Mouse (Mus musculus): ENCODE results near the gene Cdsn. TPM values are rescaled to one million over a fixed set of nuclear protein-coding genes. Genes with fewer than 3 reads are reported as not detected.

Cdsn gene
- polyA plus RNA-seq, 1 experiment from 2014 or later, result 0.13 TPM

GRCm38 (mm10) chr17:35554761-35555397, 3.0 kb downstream of the Cdsn start:
- DNase-seq (ENCODE audit: low spot score) (no peak), ATAC-seq (ENCODE audit: insufficient read depth, low FRiP score, low TSS enrichment) (no peak)
- 86% methylated on average over 18 of the region's 18 CpGs for WGBS
- no peaks in the 10 kb centered on the region for H3K27me3 ChIP-seq (ENCODE audit: control insufficient read depth, insufficient read depth, low read length)
- no peaks in the 10 kb centered on the region for H3K9me3 ChIP-seq (ENCODE audit: control insufficient read depth, low read length)
- H3K36me3 ChIP-seq (ENCODE audit: control insufficient read depth, insufficient read depth, low read length), result no peaks in the 10 kb centered on the region
- no peak overlapping the region for H3K4me2 ChIP-seq (ENCODE audit: low read depth)
- no peak overlapping the region for H3K27ac ChIP-seq (ENCODE audit: low read depth, low read length)
- H3K4me3 ChIP-seq (ENCODE audit: low read depth, low read length), result no peak overlapping the region
- H3K4me1 ChIP-seq (ENCODE audit: control insufficient read depth, insufficient read depth, low read length), result no peaks in the 10 kb centered on the region
- H3K9ac ChIP-seq (ENCODE audit: low read length), result no peak overlapping the region

GRCm38 (mm10) chr17:35556186-35556765, 4.3 kb downstream of the Cdsn start:
- Histone ChIP-seq H3K36me3 (ENCODE audit: control insufficient read depth, insufficient read depth, low read length) (no peaks in the 10 kb centered on the region), H3K27ac (ENCODE audit: low read depth, low read length) (no peak overlapping the region), H3K4me3 (ENCODE audit: low read depth, low read length) (no peak overlapping the region), H3K9ac (ENCODE audit: low read length) (no peak overlapping the region), H3K9me3 (ENCODE audit: control insufficient read depth, low read length) (no peaks in the 10 kb centered on the region), H3K4me1 (ENCODE audit: control insufficient read depth, insufficient read depth, low read length) (no peaks in the 10 kb centered on the region), H3K27me3 (ENCODE audit: control insufficient read depth, insufficient read depth, low read length) (no peaks in the 10 kb centered on the region), H3K4me2 (ENCODE audit: low read depth) (no peak overlapping the region)
- DNase-seq (ENCODE audit: low spot score) (no peak), ATAC-seq (ENCODE audit: insufficient read depth, low FRiP score, low TSS enrichment) (no peak)
- 93% methylated on average over 13 of the region's 13 CpGs for WGBS

DNA sequence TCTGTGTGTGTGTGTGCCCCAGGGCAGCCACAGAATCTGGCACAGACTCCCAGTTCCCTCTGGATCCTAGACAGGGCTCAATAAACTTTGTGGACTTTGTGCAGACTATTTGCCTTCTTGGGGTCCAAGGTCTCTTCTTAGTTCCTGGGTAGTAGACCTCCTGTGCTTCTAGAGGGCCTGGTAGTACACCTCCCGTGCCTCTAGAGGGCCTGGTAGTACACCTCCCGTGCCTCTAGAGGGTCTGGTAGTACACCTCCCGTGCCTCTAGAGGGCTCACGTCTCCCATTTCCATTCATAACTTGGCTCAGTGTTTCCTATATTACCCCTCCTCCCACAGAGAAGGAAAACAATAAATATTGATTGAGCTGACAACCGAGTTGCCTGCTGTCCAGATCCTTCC, 4.9 kb downstream of the Cdsn start:
- Histone ChIP-seq H3K27ac (ENCODE audit: low read depth, low read length) (no peak overlapping the region), H3K9ac (ENCODE audit: low read length) (no peak overlapping the region), H3K36me3 (ENCODE audit: control insufficient read depth, insufficient read depth, low read length) (no peaks in the 10 kb centered on the region), H3K4me2 (ENCODE audit: low read depth) (no peak overlapping the region), H3K27me3 (ENCODE audit: control insufficient read depth, insufficient read depth, low read length) (no peaks in the 10 kb centered on the region), H3K4me3 (ENCODE audit: low read depth, low read length) (no peak overlapping the region), H3K4me1 (ENCODE audit: control insufficient read depth, insufficient read depth, low read length) (no peaks in the 10 kb centered on the region), H3K9me3 (ENCODE audit: control insufficient read depth, low read length) (no peaks in the 10 kb centered on the region)
- ATAC-seq (ENCODE audit: insufficient read depth, low FRiP score, low TSS enrichment) (no peak), DNase-seq (ENCODE audit: low spot score) (peak; percentile 67)
- 39% methylated on average over 5 of the region's 5 CpGs for WGBS

DNA sequence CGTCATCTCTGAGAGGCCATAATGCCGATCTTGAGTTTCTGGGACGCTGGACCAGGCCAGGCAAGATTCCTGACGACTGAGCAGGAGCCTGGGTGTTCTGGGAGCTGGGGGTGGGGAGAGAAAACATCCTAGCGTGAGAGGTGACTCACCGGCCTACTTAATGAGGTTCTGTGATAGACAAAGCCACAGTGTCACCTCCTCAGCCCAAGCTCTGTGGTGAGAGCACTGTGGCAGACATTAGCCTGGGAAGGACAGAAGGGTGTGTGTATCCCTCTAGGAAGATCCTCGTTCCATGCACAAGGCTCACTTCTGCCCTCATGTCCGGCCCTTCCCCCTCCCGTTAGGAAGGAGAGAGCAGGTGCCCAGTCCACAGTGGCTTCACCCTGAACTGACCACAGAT, 5.4 kb downstream of the Cdsn start:
- no peaks in the 10 kb centered on the region for H3K9me3 ChIP-seq (ENCODE audit: control insufficient read depth, low read length)
- H3K27me3 ChIP-seq (ENCODE audit: control insufficient read depth, insufficient read depth, low read length), result no peaks in the 10 kb centered on the region
- ATAC-seq (ENCODE audit: insufficient read depth, low FRiP score, low TSS enrichment), result no peak
- no peak overlapping the region for H3K9ac ChIP-seq (ENCODE audit: low read length)
- no peak overlapping the region for H3K4me3 ChIP-seq (ENCODE audit: low read depth, low read length)
- no peak overlapping the region for H3K4me2 ChIP-seq (ENCODE audit: low read depth)
- WGBS, result 84% methylated on average over 9 of the region's 9 CpGs
- H3K4me1 ChIP-seq (ENCODE audit: control insufficient read depth, insufficient read depth, low read length), result no peaks in the 10 kb centered on the region
- no peaks in the 10 kb centered on the region for H3K36me3 ChIP-seq (ENCODE audit: control insufficient read depth, insufficient read depth, low read length)
- DNase-seq (ENCODE audit: low spot score), result no peak
- H3K27ac ChIP-seq (ENCODE audit: low read depth, low read length), result no peak overlapping the region

- H3K4me2 ChIP-seq (ENCODE audit: low read depth), result no peak overlapping the region
- DNase-seq (ENCODE audit: low spot score), result no peak
- no peak overlapping the region for H3K27ac ChIP-seq (ENCODE audit: low read depth, low read length)
- no peak for ATAC-seq (ENCODE audit: insufficient read depth, low FRiP score, low TSS enrichment)
- H3K36me3 ChIP-seq (ENCODE audit: control insufficient read depth, insufficient read depth, low read length), result no peaks in the 10 kb centered on the region
- WGBS, result 64% methylated on average over 8 of the region's 8 CpGs
- no peak overlapping the region for H3K4me3 ChIP-seq (ENCODE audit: low read depth, low read length)
- no peaks in the 10 kb centered on the region for H3K4me1 ChIP-seq (ENCODE audit: control insufficient read depth, insufficient read depth, low read length)
- H3K27me3 ChIP-seq (ENCODE audit: control insufficient read depth, insufficient read depth, low read length), result no peaks in the 10 kb centered on the region
- H3K9ac ChIP-seq (ENCODE audit: low read length), result no peak overlapping the region
- H3K9me3 ChIP-seq (ENCODE audit: control insufficient read depth, low read length), result no peaks in the 10 kb centered on the region
These were observed 6.3 kb downstream of the Cdsn start for GRCm38 (mm10) chr17:35558216-35558615.

DNA sequence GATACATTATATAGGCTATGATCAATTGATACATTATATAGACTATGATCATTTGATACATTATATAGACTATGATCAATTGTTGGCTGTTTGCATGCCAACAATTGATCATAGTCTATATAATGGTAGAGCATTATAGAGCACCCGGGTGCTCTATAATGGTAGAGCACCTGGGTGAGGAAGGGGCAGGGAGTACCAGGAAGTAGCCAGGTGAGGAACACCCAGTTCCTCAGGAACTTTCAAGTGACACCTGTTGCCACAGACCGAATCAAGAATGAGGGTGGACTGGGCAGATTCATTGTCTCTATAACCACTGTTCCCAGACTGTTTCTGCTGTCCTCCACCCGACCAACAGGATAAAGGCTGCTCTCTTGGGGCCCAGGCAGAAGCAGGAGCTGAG, 15.2 kb downstream of the Cdsn start, which contains the start of gene 2300002M23Rik:
TSS of gene 2300002M23Rik (plus strand) at position 301 of the 400 bp plus-strand sequence.
- ATAC-seq (ENCODE audit: insufficient read depth, low FRiP score, low TSS enrichment) (no peak), DNase-seq (ENCODE audit: low spot score) (no peak)
- H3K4me2 ChIP-seq (ENCODE audit: low read depth), result no peak within 1 kb of the TSS
- no peaks in the 10 kb centered on the region for H3K9me3 ChIP-seq (ENCODE audit: control insufficient read depth, low read length)
- no peaks in the 10 kb centered on the region for H3K36me3 ChIP-seq (ENCODE audit: control insufficient read depth, insufficient read depth, low read length)
- no peak within 1 kb of the TSS for H3K27ac ChIP-seq (ENCODE audit: low read depth, low read length)
- H3K4me3 ChIP-seq (ENCODE audit: low read depth, low read length), result no peak within 1 kb of the TSS
- WGBS, result 61% methylated on average over 3 of the region's 3 CpGs
- peaks cover 10% of the 10 kb centered on the region for H3K27me3 ChIP-seq (ENCODE audit: control insufficient read depth, insufficient read depth, low read length)
- H3K9ac ChIP-seq (ENCODE audit: low read length), result no peak within 1 kb of the TSS
- H3K4me1 ChIP-seq (ENCODE audit: control insufficient read depth, insufficient read depth, low read length), result peaks cover 8% of the 10 kb centered on the region

- WGBS, result 18% methylated on average over 9 of the region's 9 CpGs
These were observed 15.8 kb downstream of the Cdsn start for GRCm38 (mm10) chr17:35567767-35568166.

GRCm38 (mm10) chr17:35569091-35569944, 17.4 kb downstream of the Cdsn start:
- Histone ChIP-seq H3K9ac (ENCODE audit: low read length) (peak overlapping the region; percentile 49), H3K27me3 (ENCODE audit: control insufficient read depth, insufficient read depth, low read length) (peaks cover 10% of the 10 kb centered on the region), H3K9me3 (ENCODE audit: control insufficient read depth, low read length) (no peaks in the 10 kb centered on the region), H3K4me3 (ENCODE audit: low read depth, low read length) (peak overlapping the region; percentile 18; the same call in 1 of the 2 replicates), H3K4me1 (ENCODE audit: control insufficient read depth, insufficient read depth, low read length) (peaks cover 8% of the 10 kb centered on the region), H3K27ac (ENCODE audit: low read depth, low read length) (peak overlapping the region; percentile 56), H3K4me2 (ENCODE audit: low read depth) (peak overlapping the region; percentile 39), H3K36me3 (ENCODE audit: control insufficient read depth, insufficient read depth, low read length) (no peaks in the 10 kb centered on the region)
- whole genome bisulfite sequencing, result 3% methylated on average over 28 of the region's 28 CpGs
- ATAC-seq (ENCODE audit: insufficient read depth, low FRiP score, low TSS enrichment), result peak; percentile 74
- peak; percentile 56 for DNase-seq (ENCODE audit: low spot score)

More at GRCm38 (mm10) chr17:35567767-35568166, 15.8 kb downstream of the Cdsn start:
- no peak overlapping the region for H3K4me3 ChIP-seq (ENCODE audit: low read depth, low read length)
- H3K4me2 ChIP-seq (ENCODE audit: low read depth), result no peak overlapping the region
- H3K9ac ChIP-seq (ENCODE audit: low read length), result no peak overlapping the region
- ATAC-seq (ENCODE audit: insufficient read depth, low FRiP score, low TSS enrichment), result no peak
- DNase-seq (ENCODE audit: low spot score), result no peak
- no peaks in the 10 kb centered on the region for H3K9me3 ChIP-seq (ENCODE audit: control insufficient read depth, low read length)
- peaks cover 8% of the 10 kb centered on the region for H3K4me1 ChIP-seq (ENCODE audit: control insufficient read depth, insufficient read depth, low read length)
- peaks cover 10% of the 10 kb centered on the region for H3K27me3 ChIP-seq (ENCODE audit: control insufficient read depth, insufficient read depth, low read length)
- no peak overlapping the region for H3K27ac ChIP-seq (ENCODE audit: low read depth, low read length)
- H3K36me3 ChIP-seq (ENCODE audit: control insufficient read depth, insufficient read depth, low read length), result no peaks in the 10 kb centered on the region

Data from neural tube, embryonic 11.5 days (tissue).